Mouse (Mus musculus) heart, postnatal 0 days (tissue): ENCODE measurements around the gene Mycn. TPM values are rescaled to one million over a fixed set of nuclear protein-coding genes. Genes with fewer than 3 reads are reported as not detected.

Experiments
- ATAC-seq: fragments of 200-750 bp; cut with Nextera tagmentation; 2 replicates; pipeline ENCODE4 v1.8.0; 2017; ENCODE audit warnings: low read depth, moderate number of reproducible peaks, moderate library complexity; ENCODE audit not compliant: insufficient read depth
- DNase-seq: peaks from one replicate; pipeline ENCODE4 v3.0.0-alpha.2; 2016; ENCODE audit warnings: low spot score
- H3K27ac ChIP-seq: fragments of 300-500 bp; sonication (generic); 2 replicates; pipeline ENCODE4 v1.5.1; 2014; ENCODE audit warnings: low read depth, mild to moderate bottlenecking
- H3K27me3 ChIP-seq: fragments of 300-500 bp; sonication (generic); 2 replicates; pipeline ENCODE4 v1.6.1; 2014; ENCODE audit warnings: low read length, mixed read lengths; ENCODE audit not compliant: control insufficient read depth, insufficient read depth
- H3K36me3 ChIP-seq: fragments of 300-500 bp; sonication (generic); replicated peaks from 2 replicates; pipeline ENCODE4 v1.6.1; 2014; ENCODE audit warnings: low read length, mixed read lengths; ENCODE audit not compliant: control insufficient read depth, insufficient read depth
- H3K4me1 ChIP-seq: fragments of 300-500 bp; sonication (generic); 2 replicates; pipeline ENCODE4 v1.6.1; 2014; ENCODE audit warnings: antibody characterized with exemption; ENCODE audit not compliant: control insufficient read depth, insufficient read depth
- H3K4me2 ChIP-seq: fragments of 300-500 bp; sonication (generic); 2 replicates; pipeline ENCODE4 v1.6.1; 2014; ENCODE audit warnings: low read depth, mild to moderate bottlenecking, low read length, moderate library complexity
- H3K4me3 ChIP-seq: fragments of 300-500 bp; sonication (generic); 2 replicates; pipeline ENCODE4 v1.5.1; 2014; ENCODE audit warnings: low read depth, low read length
- H3K9ac ChIP-seq: fragments of 300-500 bp; sonication (generic); replicated peaks from 2 replicates; pipeline ENCODE4 v1.6.1; 2014; ENCODE audit warnings: low read depth, low read length, mixed read lengths
- H3K9me3 ChIP-seq: fragments of 300-500 bp; sonication (generic); replicated peaks from 2 replicates; pipeline ENCODE4 v1.6.1; 2016; ENCODE audit warnings: low read length; ENCODE audit not compliant: control insufficient read depth
- CTCF ChIP-seq: IDR thresholded peaks from 2 replicates; pipeline ENCODE4 v1.5.1; 2016; ENCODE audit warnings: antibody characterized with exemption, control low read depth, low read depth
- EP300 ChIP-seq: IDR thresholded peaks from 2 replicates; pipeline ENCODE4 v1.6.1; 2016; ENCODE audit warnings: antibody characterized with exemption, low read depth
- WGBS: fragments of 180-500 bp; shearing (Covaris S2); extraction: QIAGEN DNeasy Blood & Tissue Kit; methylation state at CpG from one replicate; pipeline ENCODE4 v1.1.7; 2014; 5-methylcytosine and 5-hydroxymethylcytosine counted together
- polyA plus RNA-seq: library from polyadenylated mRNA; unstranded; fragments of >200 nt; fragmentation: Nextera tagmentation; extraction: Ambion mirVana; gene quantifications from 2 replicates; pipeline ENCODE4 v1.2.1, GENCODE M21; 2015
- total RNA-seq: library from RNA; depleted of rRNA; stranded (reverse); fragments of >200 nt; gene quantifications from 2 replicates; pipeline ENCODE4 v1.2.3, GENCODE M21; 2014; ENCODE audit warnings: low replicate concordance

The Mycn gene
- total and polyA plus RNA-seq, 2 experiments from 2014 or later = 8.7 to 9.4 TPM

GRCm38 (mm10) chr12:12906771-12907170 is 34.9 kb downstream of the Mycn start:
- DNase-seq (no peak), ATAC-seq (no peak)
- H3K4me1 ChIP-seq = peaks cover 10% of the 10 kb centered on the region
- no peak overlapping the region for H3K9ac ChIP-seq
- H3K4me2 ChIP-seq = no peak overlapping the region
- H3K27ac ChIP-seq = no peak overlapping the region
- no peak overlapping the region for H3K4me3 ChIP-seq
- TF ChIP-seq EP300 = no peak
- no peak for TF ChIP-seq CTCF
- 75% methylated on average over 6 of the region's 6 CpGs for WGBS
- H3K9me3 ChIP-seq = no peaks in the 10 kb centered on the region
- no peaks in the 10 kb centered on the region for H3K36me3 ChIP-seq
- H3K27me3 ChIP-seq = no peaks in the 10 kb centered on the region

DNA sequence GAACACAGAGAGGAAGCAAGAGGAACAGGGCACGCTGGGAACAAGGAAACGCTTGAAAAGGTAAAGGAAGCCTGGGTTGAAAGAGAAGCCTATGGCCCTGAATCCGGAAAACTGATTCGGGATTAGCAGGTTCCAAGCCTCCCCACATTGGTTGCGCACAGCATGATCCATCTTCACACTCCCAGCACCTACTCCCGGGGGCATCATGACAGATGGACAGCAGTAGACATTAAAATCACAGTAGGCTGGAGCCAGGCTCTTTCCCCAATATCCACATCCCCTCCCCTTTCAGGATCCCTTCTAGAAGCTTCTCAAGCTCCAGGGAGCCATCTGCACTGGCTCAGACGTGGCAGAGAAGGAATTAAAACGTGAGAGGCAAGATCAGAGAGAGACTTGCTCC is 35.4 kb downstream of the Mycn start:
- DNase-seq = no peak
- Histone ChIP-seq H3K4me3 (no peak overlapping the region), H3K36me3 (no peaks in the 10 kb centered on the region), H3K4me1 (peaks cover 10% of the 10 kb centered on the region), H3K9me3 (no peaks in the 10 kb centered on the region), H3K27me3 (no peaks in the 10 kb centered on the region), H3K9ac (no peak overlapping the region), H3K4me2 (no peak overlapping the region), H3K27ac (no peak overlapping the region)
- no peak for TF ChIP-seq EP300
- TF ChIP-seq CTCF = no peak
- no peak for ATAC-seq
- 51% methylated on average over 8 of the region's 8 CpGs for WGBS

- peaks cover 10% of the 10 kb centered on the region for H3K4me1 ChIP-seq
- H3K36me3 ChIP-seq = no peaks in the 10 kb centered on the region
- ATAC-seq (no peak), DNase-seq (no peak)
- 63% methylated on average over 6 of the region's 6 CpGs for WGBS
- H3K9me3 ChIP-seq = no peaks in the 10 kb centered on the region
- H3K4me3 ChIP-seq = no peak overlapping the region
- TF ChIP-seq EP300 (no peak), CTCF (no peak)
- peak overlapping the region; percentile 66; the same call in 1 of the 2 replicates for H3K4me2 ChIP-seq
- no peaks in the 10 kb centered on the region for H3K27me3 ChIP-seq
- no peak overlapping the region for H3K27ac ChIP-seq
- H3K9ac ChIP-seq = no peak overlapping the region
These were observed 36.6 kb downstream of the Mycn start for GRCm38 (mm10) chr12:12905117-12905516.

DNA sequence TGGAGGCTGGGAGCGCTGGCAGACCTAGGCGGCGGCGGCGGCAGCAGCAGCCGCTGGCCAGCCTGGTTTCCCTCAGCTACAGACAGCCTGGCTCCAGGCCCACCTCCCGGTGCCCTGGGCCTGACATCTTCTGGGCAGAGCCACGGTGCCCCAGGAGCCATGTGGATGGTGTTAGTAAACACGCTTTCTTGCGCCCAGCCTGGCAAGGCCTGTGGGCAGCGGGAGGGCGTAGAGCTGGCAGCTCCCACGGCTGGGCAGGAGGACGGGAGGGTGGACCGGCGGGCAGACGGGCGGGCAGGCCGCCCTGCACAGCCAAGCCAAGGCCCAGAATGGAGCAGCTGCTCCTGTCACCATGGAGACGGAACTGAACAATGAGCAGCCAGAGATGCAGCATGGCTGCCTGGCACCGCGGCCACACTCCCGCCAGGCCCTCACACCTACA is 37.2 kb downstream of the Mycn start:
- peak overlapping the region; percentile 33 for H3K4me3 ChIP-seq
- H3K27me3 ChIP-seq = no peaks in the 10 kb centered on the region
- no peaks in the 10 kb centered on the region for H3K36me3 ChIP-seq
- ATAC-seq = peak; percentile 93
- TF ChIP-seq EP300 (no peak), CTCF (no peak)
- peak overlapping the region; percentile 66 for H3K4me2 ChIP-seq
- no peaks in the 10 kb centered on the region for H3K9me3 ChIP-seq
- H3K4me1 ChIP-seq = peaks cover 10% of the 10 kb centered on the region
- DNase-seq = peak; percentile 61
- 7% methylated on average over 23 of the region's 23 CpGs for WGBS
- H3K9ac ChIP-seq = 0 out of 2 replicates have a peak overlapping the region, but pooled peaks have one; percentile 17
- H3K27ac ChIP-seq = peak overlapping the region; percentile 37; the same call in 1 of the 2 replicates

DNA sequence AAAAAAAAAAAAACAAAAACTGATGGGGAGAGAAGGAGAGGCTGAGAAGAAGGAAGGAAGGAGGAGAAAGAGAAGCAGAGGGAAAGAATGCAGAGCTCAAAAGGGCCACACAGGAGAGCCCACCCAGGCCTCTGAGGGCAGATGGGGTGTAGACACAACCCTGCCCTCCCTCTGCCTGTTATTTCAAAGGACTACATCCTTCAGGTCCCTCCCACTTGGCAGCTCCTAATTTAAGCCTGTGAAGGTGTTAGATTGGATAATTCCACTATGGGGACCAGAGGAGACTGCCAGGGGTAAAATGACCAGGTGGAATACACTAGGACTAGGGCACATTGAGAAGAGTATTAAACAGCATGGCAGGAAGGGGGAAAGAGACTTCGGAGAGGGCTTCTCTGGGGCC is 37.6 kb downstream of the Mycn start:
- 0 out of 2 replicates have a peak overlapping the region, but pooled peaks have one; percentile 37 for H3K27ac ChIP-seq
- TF ChIP-seq CTCF = no peak
- no peak for TF ChIP-seq EP300
- H3K4me2 ChIP-seq = peak overlapping the region; percentile 66
- no peaks in the 10 kb centered on the region for H3K27me3 ChIP-seq
- ATAC-seq = peak; percentile 11; the same call in 1 of the 2 replicates
- H3K4me3 ChIP-seq = peak overlapping the region; percentile 33; the same call in 1 of the 2 replicates
- no peaks in the 10 kb centered on the region for H3K9me3 ChIP-seq
- 8% methylated on average over 1 of the region's 1 CpGs for whole genome bisulfite sequencing
- peaks cover 10% of the 10 kb centered on the region for H3K4me1 ChIP-seq
- H3K36me3 ChIP-seq = no peaks in the 10 kb centered on the region
- no peak overlapping the region for H3K9ac ChIP-seq
- DNase-seq = no peak

- ATAC-seq = no peak
These were observed 39.3 kb downstream of the Mycn start for GRCm38 (mm10) chr12:12902403-12902802.

More at GRCm38 (mm10) chr12:12902403-12902802, 39.3 kb downstream of the Mycn start:
- H3K36me3 ChIP-seq = no peaks in the 10 kb centered on the region
- DNase-seq = no peak
- H3K4me3 ChIP-seq = no peak overlapping the region
- H3K4me1 ChIP-seq = peaks cover 10% of the 10 kb centered on the region
- H3K4me2 ChIP-seq = no peak overlapping the region
- H3K27me3 ChIP-seq = no peaks in the 10 kb centered on the region
- H3K9ac ChIP-seq = no peak overlapping the region
- H3K9me3 ChIP-seq = no peaks in the 10 kb centered on the region
- 72% methylated on average over 1 of the region's 1 CpGs for WGBS
- no peak overlapping the region for H3K27ac ChIP-seq
- TF ChIP-seq EP300 (no peak), CTCF (no peak)
